Comparison of ENCODE assay signal across 8 mouse cellular contexts in genomic region chr13:117289494-117290270, GRCm38 (mm10).
DNase-seq lines count a peak whose midpoint lies in the region; ATAC-seq lines count a peak whose summit lies in the region.

No protein-coding gene starts in this region.

- peak; percentile 80; the same call in 1 of the 2 replicates for ATAC-seq in intestine, embryonic 14.5 days (replicated peaks; ENCODE audit: low FRiP score, low TSS enrichment, low read depth)
- ATAC-seq in erythroid progenitor cell, adult 5-6 weeks (replicated peaks; ENCODE audit: low FRiP score, poor library complexity, severe bottlenecking) = no peak

- no peaks in the 10 kb centered on the region for H3K9me3 ChIP-seq in intestine, embryonic 14.5 days (ENCODE audit: control insufficient read depth, low read length)
- no peaks in the 10 kb centered on the region for H3K9me3 ChIP-seq in megakaryocyte, embryonic 14.5 days

- H3K9ac ChIP-seq in intestine, embryonic 14.5 days (ENCODE audit: low read length) = no peak overlapping the region

- no peaks in the 10 kb centered on the region for H3K36me3 ChIP-seq in intestine, embryonic 14.5 days (ENCODE audit: control insufficient read depth, insufficient read depth, low read length)
- no peaks in the 10 kb centered on the region for H3K36me3 ChIP-seq in megakaryocyte, embryonic 14.5 days (replicated peaks; ENCODE audit: low read length)

- peak; percentile 71 for DNase-seq in adipocyte (ENCODE audit: low spot score)
- peak; percentile 89 to 93 for DNase-seq in cerebellum, postnatal 14 days
- peak; percentile 8 to 31 for DNase-seq in gastrocnemius, adult 8-10 months (ENCODE audit: low spot score in 2 of 2)
- peak; percentile 86 for DNase-seq in intestine, embryonic 14.5 days (ENCODE audit: low spot score)
- DNase-seq in left cerebral cortex, adult 8-10 months (ENCODE audit: low spot score in 2 of 2) = peak; percentile 12 to 23
- peak; percentile 69 to 79 for DNase-seq in right cerebral cortex, postnatal 10 days (ENCODE audit: low spot score in 2 of 2)

- H3K4me3 ChIP-seq in intestine, embryonic 14.5 days (ENCODE audit: low read depth, low read length) = no peak overlapping the region
- peak overlapping the region; percentile 79 for H3K4me3 ChIP-seq in megakaryocyte, embryonic 14.5 days (replicated peaks)

- no peaks in the 10 kb centered on the region for H3K4me1 ChIP-seq in intestine, embryonic 14.5 days (replicated peaks; ENCODE audit: control insufficient read depth, insufficient read depth, low read length)
- H3K4me1 ChIP-seq in megakaryocyte, embryonic 14.5 days = peaks cover 12% of the 10 kb centered on the region

- H3K4me2 ChIP-seq in intestine, embryonic 14.5 days (ENCODE audit: low read length) = peak overlapping the region; percentile 30

- H3K27ac ChIP-seq in intestine, embryonic 14.5 days (ENCODE audit: low read depth) = no peak overlapping the region

- 29% methylated on average over 17 of the region's 17 CpGs for WGBS in intestine, embryonic 14.5 days

- no peaks in the 10 kb centered on the region for H3K27me3 ChIP-seq in intestine, embryonic 14.5 days (replicated peaks; ENCODE audit: control insufficient read depth, insufficient read depth, low read length)
- no peaks in the 10 kb centered on the region for H3K27me3 ChIP-seq in megakaryocyte, embryonic 14.5 days (replicated peaks)

Comparison
In these comparisons a context has a peak if more than half of its experiments do, and no peak if none do; other contexts are left out.
1. DNase-seq: peak in every context shown above with its lines; median percentile 91 in cerebellum, postnatal 14 days; 86 in intestine, embryonic 14.5 days; 74 in right cerebral cortex, postnatal 10 days; 71 in adipocyte; 20 in gastrocnemius, adult 8-10 months; 18 in left cerebral cortex, adult 8-10 months.